8 mouse cellular contexts compared by ENCODE assay signal in the genomic region with DNA sequence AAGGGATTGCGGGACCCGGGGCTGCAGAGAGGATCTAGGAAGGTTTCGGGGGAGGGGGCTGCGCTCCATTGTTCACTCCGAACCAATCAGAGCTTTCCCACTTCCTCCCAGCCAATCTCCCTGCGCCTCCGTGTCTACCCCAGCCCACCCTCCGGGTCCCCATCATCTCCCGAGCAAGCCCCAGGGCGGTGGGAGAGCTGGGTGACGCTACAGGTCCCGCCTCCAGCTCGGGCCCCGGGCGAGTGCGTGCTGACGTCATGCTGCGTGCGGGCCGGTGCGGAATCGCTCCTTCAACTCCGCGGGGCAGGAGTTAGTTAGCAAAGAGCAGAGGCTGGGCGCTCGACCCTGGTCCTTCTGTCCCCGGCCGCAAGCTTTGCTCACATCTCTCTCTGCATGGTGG. TPM values are rescaled to one million over a fixed set of nuclear protein-coding genes. Genes with fewer than 3 reads are reported as not detected.
A peak's percentile ranks its signal among the peaks of the same experiment; 100 is the strongest.
DNase-seq lines count a peak whose midpoint lies in the region; ATAC-seq lines count a peak whose summit lies in the region.

No protein-coding gene starts in this region.

- peak; percentile 95 for DNase-seq in heart, adult 11 months
- no peak for DNase-seq in heart, postnatal 25 days (ENCODE audit: low spot score)
- peak; percentile 89 for DNase-seq in NIH3T3 (ENCODE audit: low read depth)
- peak; percentile 95 for DNase-seq in embryonic facial prominence, embryonic 14.5 days (ENCODE audit: low spot score)
- peak; percentile 61 to 69 for DNase-seq in heart, postnatal 10 days
- DNase-seq in thymus, postnatal 0 days (ENCODE audit: low spot score), result peak; percentile 70

- no peak overlapping the region for H3K27ac ChIP-seq in embryonic facial prominence, embryonic 14.5 days (replicated peaks; ENCODE audit: low read depth, low read length)
- no peak overlapping the region for H3K27ac ChIP-seq in limb, embryonic 15.5 days

- under 1% methylated on average over 28 of the region's 28 CpGs for WGBS in embryonic facial prominence, embryonic 14.5 days
- WGBS in limb, embryonic 15.5 days, result under 1% methylated on average over 28 of the region's 28 CpGs

- H3K4me3 ChIP-seq in embryonic facial prominence, embryonic 14.5 days (ENCODE audit: low read depth, low read length), result peak overlapping the region; percentile 43
- H3K4me3 ChIP-seq in limb, embryonic 15.5 days, result peak overlapping the region; percentile 46

- H3K36me3 ChIP-seq in embryonic facial prominence, embryonic 14.5 days (ENCODE audit: control insufficient read depth, insufficient read depth, low read length), result no peaks in the 10 kb centered on the region
- no peaks in the 10 kb centered on the region for H3K36me3 ChIP-seq in limb, embryonic 15.5 days

- peak overlapping the region; percentile 55 for H3K9ac ChIP-seq in embryonic facial prominence, embryonic 14.5 days (ENCODE audit: low read depth, low read length)
- H3K9ac ChIP-seq in limb, embryonic 15.5 days, result no peak overlapping the region; the same call in 1 of the 2 replicates

- peak; percentile 96 for ATAC-seq in embryonic facial prominence, embryonic 14.5 days (ENCODE audit: low read depth)
- peak; percentile 78; the same call in 1 of the 2 replicates for ATAC-seq in limb, embryonic 15.5 days (ENCODE audit: insufficient number of reproducible peaks, low FRiP score, low TSS enrichment, low read depth)
- 0 out of 2 replicates have a peak, but pooled peaks have one; percentile 36 for ATAC-seq in monocyte, adult 5-6 weeks (replicated peaks; ENCODE audit: insufficient number of reproducible peaks, low FRiP score, low TSS enrichment, poor library complexity, severe bottlenecking)

- intact Hi-C loops in heart, postnatal 25 days (cut with DNase I), result loop anchor here (5.0 kb wide), 1 partner anchor 396 kb away; the partner anchor contains the start of gene Scaper
- intact Hi-C loops in heart, postnatal 10 days (cut with DNase I), result no loop called here

- 0 out of 2 replicates have a peak, but pooled peaks cover 4% of the 10 kb centered on the region for H3K4me1 ChIP-seq in embryonic facial prominence, embryonic 14.5 days (ENCODE audit: control insufficient read depth, insufficient read depth, low read length)
- peaks cover 51% of the 10 kb centered on the region for H3K4me1 ChIP-seq in limb, embryonic 15.5 days

- peak overlapping the region; percentile 66 for H3K4me2 ChIP-seq in embryonic facial prominence, embryonic 14.5 days (ENCODE audit: low read depth, low read length)
- peak overlapping the region; percentile 83 for H3K4me2 ChIP-seq in limb, embryonic 15.5 days

- no peaks in the 10 kb centered on the region for H3K9me3 ChIP-seq in embryonic facial prominence, embryonic 14.5 days (ENCODE audit: control insufficient read depth, low read length)
- no peaks in the 10 kb centered on the region for H3K9me3 ChIP-seq in limb, embryonic 15.5 days

- peaks cover 83% of the 10 kb centered on the region for H3K27me3 ChIP-seq in embryonic facial prominence, embryonic 14.5 days (replicated peaks; ENCODE audit: control insufficient read depth, insufficient read depth, low read length)
- peaks cover 87% of the 10 kb centered on the region for H3K27me3 ChIP-seq in limb, embryonic 15.5 days

RNA-seq across cellular contexts. Expression of gene Isl2, which starts 2.4 kb away (rescaled TPM):
- total RNA-seq in heart, postnatal 25 days (2021), result under 1 TPM in 1 of 2 experiments, not detected in 1; 0.26 TPM
- 7.3 and 7.9 TPM in 2 replicates for polyA plus RNA-seq in embryonic facial prominence, embryonic 14.5 days (2014; fragmentation: Nextera tagmentation; extraction: Ambion mirVana)
- not detected for total RNA-seq in heart, postnatal 10 days (2021)
- polyA plus RNA-seq in limb, embryonic 15.5 days (2015; fragmentation: Nextera tagmentation; extraction: Ambion mirVana), result 0.19 and 0.45 TPM in 2 replicates
- not detected in 3 replicates for total RNA-seq in monocyte, adult 5-6 weeks (2017)
- polyA plus RNA-seq in thymus, postnatal 0 days (2015; fragmentation: Nextera tagmentation; extraction: Ambion mirVana), result 2.0 TPM in 2 replicates

RNA-seq across cellular contexts. Expression of gene Etfa, which starts 28.8 kb away (rescaled TPM):
- total RNA-seq in heart, postnatal 25 days (2021), result 100 to 1,000 TPM; 846 to 861 TPM
- 182 and 191 TPM in 2 replicates for polyA plus RNA-seq in embryonic facial prominence, embryonic 14.5 days (2014; fragmentation: Nextera tagmentation; extraction: Ambion mirVana)
- total RNA-seq in heart, postnatal 10 days (2021), result 100 to 1,000 TPM; 704 to 707 TPM
- polyA plus RNA-seq in limb, embryonic 15.5 days (2015; fragmentation: Nextera tagmentation; extraction: Ambion mirVana), result 188 and 191 TPM in 2 replicates
- total RNA-seq in monocyte, adult 5-6 weeks (2017), result 41.8 to 63.2 TPM (median 48.1 TPM) in 3 replicates
- polyA plus RNA-seq in thymus, postnatal 0 days (2015; fragmentation: Nextera tagmentation; extraction: Ambion mirVana), result 253 and 257 TPM in 2 replicates

Comparison
In these comparisons a context has a peak if more than half of its experiments do, and no peak if none do; other contexts are left out.
1. ATAC-seq: peak in every context shown above with its lines; median percentile 96 in embryonic facial prominence, embryonic 14.5 days; 78 in limb, embryonic 15.5 days; 36 in monocyte, adult 5-6 weeks.
2. RNA of gene Etfa, which starts 28.8 kb away (total RNA-seq): 846 to 861 TPM in heart, postnatal 25 days and 704 to 707 TPM in heart, postnatal 10 days; 41.8 to 63.2 TPM in monocyte, adult 5-6 weeks; every median in the first group is over 10 times any median in the second.